Mouse (Mus musculus) forebrain, embryonic 16.5 days (tissue): ENCODE measurements around the gene Sun5. TPM values are rescaled to one million over a fixed set of nuclear protein-coding genes. Genes with fewer than 3 reads are reported as not detected.

Experiments used
- polyA plus RNA-seq: library from polyadenylated mRNA; unstranded; fragments of >200 nt; fragmentation: Nextera tagmentation; extraction: Ambion mirVana; gene quantifications from 2 replicates; pipeline ENCODE4 v1.2.1, GENCODE M21; 2015

Gene Sun5
- polyA plus RNA-seq, 1 experiment from 2014 or later = not detected

Other genes starting within 250 kb of the Sun5 start
- gene Commd7, start 238.3 kb downstream of the Sun5 start, polyA plus RNA-seq = 99.8 and 108 TPM in 2 replicates
- 3.1 and 3.4 TPM in 2 replicates for gene Dnmt3b, start 221.6 kb downstream of the Sun5 start, polyA plus RNA-seq
- not detected in 2 replicates for gene Dnmt3c, start 174.4 kb downstream of the Sun5 start, polyA plus RNA-seq
- 414 and 456 TPM in 2 replicates for gene Mapre1, start 129.8 kb downstream of the Sun5 start, polyA plus RNA-seq
- 0.27 TPM in 1 of 2 replicates, not detected in the other for gene Efcab8, start 91.2 kb downstream of the Sun5 start, polyA plus RNA-seq
- not detected in 2 replicates for gene Bpifb2, start 4.0 kb upstream of the Sun5 start, polyA plus RNA-seq
- not detected in 2 replicates for gene Bpifb6, start 29.3 kb upstream of the Sun5 start, polyA plus RNA-seq
- gene Bpifb3, start 47.1 kb upstream of the Sun5 start, polyA plus RNA-seq = not detected in 2 replicates
- not detected in 2 replicates for gene Bpifb4, start 67.1 kb upstream of the Sun5 start, polyA plus RNA-seq
- gene Bpifa6, start 103.9 kb upstream of the Sun5 start, polyA plus RNA-seq = not detected in 2 replicates
- gene Bpifa2, start 137.2 kb upstream of the Sun5 start, polyA plus RNA-seq = not detected in 2 replicates